Mouse (Mus musculus): ENCODE data around the gene Nat8f1. TPM values are rescaled to one million over a fixed set of nuclear protein-coding genes. Genes with fewer than 3 reads are reported as not detected.

Gene Nat8f1
- total and polyA plus RNA-seq, 3 experiments: 0.50 to 4.7 (median 1.4) TPM

- Histone ChIP-seq H3K9ac (ENCODE audit: insufficient read depth, low read depth) (no peak overlapping the region), H3K36me3 (replicated peaks in 1 of 2; ENCODE audit: control insufficient read depth in 1 of 2, insufficient read depth in 1 of 2, low read length in 1 of 2) (no peaks in the 10 kb centered on the region), H3K4me1 (ENCODE audit: control insufficient read depth in 1 of 2, insufficient read depth in 2 of 2) (no peaks in the 10 kb centered on the region), H3K4me3 (replicated peaks in 1 of 3; ENCODE audit: low read depth in 2 of 3, low read length in 2 of 3, poor library complexity in 1 of 3) (no peak overlapping the region), H3K27me3 (replicated peaks) (peaks cover 71% of the 10 kb centered on the region), H3K27ac (ENCODE audit: insufficient read depth, low read depth) (no peak overlapping the region), H3K4me2 (ENCODE audit: insufficient read depth, low read depth, poor library complexity, severe bottlenecking) (no peak overlapping the region), H3K9me3 (replicated peaks; ENCODE audit: low read length) (no peaks in the 10 kb centered on the region), H3K79me2 (replicated peaks; ENCODE audit: control insufficient read depth, extremely low read depth, insufficient read depth, poor library complexity, severe bottlenecking) (no peaks in the 10 kb centered on the region)
- dilution Hi-C loops (cut with MboI; ENCODE audit: extremely low pct_ligation_motif_present, extremely low pct_unique_long_range_greater_than_20kb, low sequenced_read_pairs) (no loop called here), in situ Hi-C loops (cut with MboI; ENCODE audit: low pct_ligation_motif_present, low pct_unique_long_range_greater_than_20kb, low sequenced_read_pairs) (no loop called here)
- DNase-seq (ENCODE audit: extremely low read depth): no peak
- no peak for TF ChIP-seq PAX5 (IDR thresholded peaks at IDR 0.05; ENCODE audit: low read length)
- TF ChIP-seq CTCF (conservative IDR thresholded peaks at IDR 0.05 in 1 of 2, IDR thresholded peaks at IDR 0.05 in 1 of 2; ENCODE audit: low read depth in 2 of 2, low read length in 2 of 2): no peak
- no peak for TF ChIP-seq EP300 (IDR thresholded peaks at IDR 0.05; ENCODE audit: low read length)
- no peak for TF ChIP-seq JUND (conservative IDR thresholded peaks at IDR 0.05; ENCODE audit: low read depth, low read length)
- TF ChIP-seq MAZ (IDR thresholded peaks at IDR 0.05; ENCODE audit: low read depth, low read length): no peak
- no peak for TF ChIP-seq JUN (IDR thresholded peaks at IDR 0.05; ENCODE audit: insufficient read depth, low read depth, low read length)
- no peak for TF ChIP-seq BHLHE40 (IDR thresholded peaks at IDR 0.05; ENCODE audit: low read depth, low read length)
- no peak for TF ChIP-seq E2F4 (IDR thresholded peaks at IDR 0.05; ENCODE audit: insufficient replicate concordance, low read depth, low read length)
- TF ChIP-seq NELFE (IDR thresholded peaks at IDR 0.05; ENCODE audit: low read depth, low read length): no peak
- no peak for TF ChIP-seq UBTF (IDR thresholded peaks at IDR 0.05; ENCODE audit: low read depth, low read length)
- TF ChIP-seq TBP (conservative IDR thresholded peaks at IDR 0.05; ENCODE audit: low read depth, low read length): no peak
- no peak for TF ChIP-seq ZC3H11A (IDR thresholded peaks at IDR 0.05; ENCODE audit: low read depth, low read length)
- no peak for TF ChIP-seq CHD1 (IDR thresholded peaks at IDR 0.05; ENCODE audit: low read depth, low read length)
- TF ChIP-seq MAFK (IDR thresholded peaks at IDR 0.05; ENCODE audit: insufficient replicate concordance, low read length): no peak
- TF ChIP-seq HCFC1 (IDR thresholded peaks at IDR 0.05; ENCODE audit: low read depth, low read length): no peak
Observed at GRCm38 (mm10) chr6:85862565-85862964, 52.9 kb downstream of the Nat8f1 start.

- Histone ChIP-seq H3K27ac (ENCODE audit: insufficient read depth, low read depth) (no peak overlapping the region), H3K4me3 (replicated peaks in 1 of 3; ENCODE audit: low read depth in 2 of 3, low read length in 2 of 3, poor library complexity in 1 of 3) (no peak overlapping the region), H3K9me3 (replicated peaks; ENCODE audit: low read length) (no peaks in the 10 kb centered on the region), H3K4me1 (ENCODE audit: control insufficient read depth in 1 of 2, insufficient read depth in 2 of 2) (no peaks in the 10 kb centered on the region), H3K36me3 (replicated peaks in 1 of 2; ENCODE audit: control insufficient read depth in 1 of 2, insufficient read depth in 1 of 2, low read length in 1 of 2) (no peaks in the 10 kb centered on the region), H3K4me2 (ENCODE audit: insufficient read depth, low read depth, poor library complexity, severe bottlenecking) (no peak overlapping the region), H3K27me3 (replicated peaks) (peaks cover 74% of the 10 kb centered on the region), H3K9ac (ENCODE audit: insufficient read depth, low read depth) (no peak overlapping the region), H3K79me2 (replicated peaks; ENCODE audit: control insufficient read depth, extremely low read depth, insufficient read depth, poor library complexity, severe bottlenecking) (no peaks in the 10 kb centered on the region)
- TF ChIP-seq IRF4 (IDR thresholded peaks at IDR 0.05; ENCODE audit: low read depth, low read length): no peak
- TF ChIP-seq UBTF (IDR thresholded peaks at IDR 0.05; ENCODE audit: low read depth, low read length): no peak
- TF ChIP-seq CHD2 (IDR thresholded peaks at IDR 0.05; ENCODE audit: low read length): no peak
- no peak for TF ChIP-seq NRF1 (IDR thresholded peaks at IDR 0.05; ENCODE audit: low read depth, low read length)
- no peak for TF ChIP-seq JUND (conservative IDR thresholded peaks at IDR 0.05; ENCODE audit: low read depth, low read length)
- no peak for TF ChIP-seq NELFE (IDR thresholded peaks at IDR 0.05; ENCODE audit: low read depth, low read length)
- TF ChIP-seq ETS1 (conservative IDR thresholded peaks at IDR 0.05; ENCODE audit: low read depth, low read length): no peak
- no peak for TF ChIP-seq MAX (IDR thresholded peaks at IDR 0.05; ENCODE audit: low read length)
- no peak for TF ChIP-seq GABPA (IDR thresholded peaks at IDR 0.05; ENCODE audit: insufficient replicate concordance, low read depth, low read length)
- TF ChIP-seq MAZ (IDR thresholded peaks at IDR 0.05; ENCODE audit: low read depth, low read length): no peak
- no peak for TF ChIP-seq ZKSCAN1 (IDR thresholded peaks at IDR 0.05; ENCODE audit: borderline replicate concordance, low read depth, low read length)
- TF ChIP-seq CTCF (conservative IDR thresholded peaks at IDR 0.05 in 1 of 2, IDR thresholded peaks at IDR 0.05 in 1 of 2; ENCODE audit: low read depth in 2 of 2, low read length in 2 of 2): no peak
- TF ChIP-seq ZNF384 (IDR thresholded peaks at IDR 0.05; ENCODE audit: low read depth, low read length): no peak
- no peak for TF ChIP-seq USF2 (conservative IDR thresholded peaks at IDR 0.05; ENCODE audit: low read depth, low read length)
- no peak for TF ChIP-seq USF1 (IDR thresholded peaks at IDR 0.05; ENCODE audit: low read depth, low read length)
- no peak for TF ChIP-seq PAX5 (IDR thresholded peaks at IDR 0.05; ENCODE audit: low read length)
- dilution Hi-C loops (cut with MboI; ENCODE audit: extremely low pct_ligation_motif_present, extremely low pct_unique_long_range_greater_than_20kb, low sequenced_read_pairs): no loop called here
- DNase-seq (ENCODE audit: extremely low read depth): no peak
- in situ Hi-C loops (cut with MboI; ENCODE audit: low pct_ligation_motif_present, low pct_unique_long_range_greater_than_20kb, low sequenced_read_pairs): no loop called here
Observed at GRCm38 (mm10) chr6:85861247-85861646, 54.2 kb downstream of the Nat8f1 start.
